Mouse (Mus musculus) liver, embryonic 14.5 days (tissue): Measurements from ENCODE around the gene Erf. TPM values are rescaled to one million over a fixed set of nuclear protein-coding genes. Genes with fewer than 3 reads are reported as not detected.
A peak's percentile ranks its signal among the peaks of the same experiment; 100 is the strongest.

Source experiments
- ATAC-seq: fragments of 200-750 bp; cut with Nextera tagmentation; 2 replicates; pipeline ENCODE4 v1.8.0; 2017; ENCODE audit warnings: moderate number of reproducible peaks, mild to moderate bottlenecking, moderate library complexity; ENCODE audit not compliant: insufficient read depth
- DNase-seq, 3 experiments: peaks; one replicate each; pipeline ENCODE4 v3.0.0-alpha.2; 2012 to 2013; ENCODE audit warnings: low read depth in 3 of 3, low spot score in 3 of 3
- H3K27ac ChIP-seq: fragments of 300-500 bp; sonication (generic); 2 replicates; pipeline ENCODE4 v1.5.1; 2014; ENCODE audit warnings: moderate library complexity, mild to moderate bottlenecking, control low read depth, inconsistent platforms
- H3K27me3 ChIP-seq: fragments of 300-500 bp; sonication (generic); 2 replicates; pipeline ENCODE4 v1.6.1; 2014; ENCODE audit warnings: mild to moderate bottlenecking, low read length, moderate library complexity; ENCODE audit not compliant: control insufficient read depth, insufficient read depth
- H3K36me3 ChIP-seq: fragments of 300-500 bp; sonication (generic); replicated peaks from 2 replicates; pipeline ENCODE4 v1.6.1; 2014; ENCODE audit warnings: low read depth; ENCODE audit not compliant: control insufficient read depth, insufficient read depth
- H3K4me1 ChIP-seq, 2 experiments: fragments of 200-500 bp in 1 of 2; fragments of 300-500 bp in 1 of 2; sonication (generic) in 1 of 2; replicated peaks; 2 replicates each; pipeline ENCODE4 v1.6.1; 2012 to 2014; ENCODE audit warnings: antibody characterized with exemption in 1 of 2, inconsistent platforms in 1 of 2, low read length in 1 of 2; ENCODE audit not compliant: control insufficient read depth in 2 of 2, insufficient read depth in 2 of 2
- H3K4me2 ChIP-seq: fragments of 300-500 bp; sonication (generic); 2 replicates; pipeline ENCODE4 v1.6.1; 2014; ENCODE audit warnings: low read depth, mild to moderate bottlenecking, control low read depth, moderate library complexity
- H3K4me3 ChIP-seq, 2 experiments: fragments of 200-500 bp in 1 of 2; fragments of 300-500 bp in 1 of 2; sonication (generic) in 1 of 2; 2 replicates each; pipeline ENCODE4 v1.5.1; 2012 to 2014; ENCODE audit warnings: low read depth in 2 of 2, low read length in 2 of 2, mild to moderate bottlenecking in 2 of 2, control low read depth in 1 of 2, inconsistent platforms in 1 of 2, moderate library complexity in 1 of 2; ENCODE audit not compliant: insufficient read depth in 1 of 2
- H3K9ac ChIP-seq: fragments of 300-500 bp; sonication (generic); replicated peaks from 2 replicates; pipeline ENCODE4 v1.6.1; 2014; ENCODE audit warnings: mild to moderate bottlenecking, control low read depth, moderate library complexity
- H3K9me3 ChIP-seq: fragments of 300-500 bp; sonication (generic); 2 replicates; pipeline ENCODE4 v1.6.1; 2016; ENCODE audit warnings: low read length, mixed read lengths; ENCODE audit not compliant: control insufficient read depth
- CTCF ChIP-seq: IDR thresholded peaks from 2 replicates; pipeline ENCODE4 v1.5.1; 2016; ENCODE audit warnings: antibody characterized with exemption, low read depth, control low read depth
- EP300 ChIP-seq: IDR thresholded peaks from 2 replicates; pipeline ENCODE4 v1.6.1; 2016; ENCODE audit warnings: antibody characterized with exemption, low read depth
- WGBS: fragments of 180-500 bp; shearing (Covaris S2); extraction: QIAGEN DNeasy Blood & Tissue Kit; methylation state at CpG from one replicate; pipeline ENCODE4 v1.1.7; 2014; ENCODE audit not compliant: insufficient replicate concordance; 5-methylcytosine and 5-hydroxymethylcytosine counted together
- polyA plus RNA-seq, 2 experiments: library from polyadenylated mRNA; depleted of rRNA in 1 of 2; stranded (reverse) in 1 of 2; unstranded in 1 of 2; fragments of >200 nt; fragmentation: Nextera tagmentation in 1 of 2; extraction: Ambion mirVana in 1 of 2; gene quantifications; 2 replicates each; pipeline versions ENCODE4 v1.2.1 to v1.2.3; 2012 to 2014

Gene Erf
- polyA plus RNA-seq, 2 experiments = 5.1 to 8.5 TPM

- H3K9me3 ChIP-seq = no peaks in the 10 kb centered on the region
- H3K27me3 ChIP-seq = no peaks in the 10 kb centered on the region
- H3K4me2 ChIP-seq = no peak overlapping the region
- WGBS = 93% methylated on average over 2 of the region's 2 CpGs
- ATAC-seq (no peak), DNase-seq (no peak)
- 0 out of 2 replicates have a peak overlapping the region, but pooled peaks have one; percentile 13 for H3K9ac ChIP-seq
- no peak overlapping the region for H3K27ac ChIP-seq
- H3K4me3 ChIP-seq = no peak overlapping the region
- peaks cover 20 to 29% of the 10 kb centered on the region in 2 experiments for H3K4me1 ChIP-seq
- no peak for TF ChIP-seq CTCF
- no peak for TF ChIP-seq EP300
- peaks cover 84% of the 10 kb centered on the region for H3K36me3 ChIP-seq
These were observed 36.4 kb downstream of the Erf start for GRCm38 (mm10) chr7:25214172-25214571.

GRCm38 (mm10) chr7:25213099-25213498 lies 37.5 kb downstream of the Erf start:
- 21% methylated on average over 3 of the region's 3 CpGs for WGBS
- no peak for ATAC-seq
- Histone ChIP-seq H3K4me2 (no peak overlapping the region), H3K9ac (no peak overlapping the region; the same call in 1 of the 2 replicates), H3K27me3 (no peaks in the 10 kb centered on the region), H3K27ac (no peak overlapping the region), H3K9me3 (no peaks in the 10 kb centered on the region), H3K4me1 (peaks cover 26 to 37% of the 10 kb centered on the region in 2 experiments), H3K4me3 (no peak overlapping the region), H3K36me3 (peaks cover 91% of the 10 kb centered on the region)
- TF ChIP-seq EP300 = no peak
- TF ChIP-seq CTCF = no peak
- no peak for DNase-seq

DNA sequence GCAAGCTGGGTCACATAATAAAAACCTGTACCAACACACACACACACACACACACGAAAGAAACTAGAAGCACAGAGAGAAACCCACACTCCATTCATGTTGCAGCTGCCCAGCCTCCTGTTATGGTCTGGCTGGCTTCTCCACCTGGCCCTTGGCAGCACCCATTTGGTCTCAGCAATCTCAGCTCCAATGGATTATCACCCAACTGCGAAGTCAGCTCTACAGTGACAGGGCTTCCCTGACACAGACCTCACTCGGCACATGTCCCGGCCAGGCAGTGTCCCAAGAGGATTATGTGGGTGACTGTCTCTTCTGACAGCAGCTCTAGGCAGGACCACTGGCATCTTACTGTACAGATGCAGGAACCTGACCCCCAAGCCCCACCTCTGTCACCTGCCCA lies 40.1 kb downstream of the Erf start:
- Histone ChIP-seq H3K4me1 (peaks cover 17 to 33% of the 10 kb centered on the region in 2 experiments), H3K27ac (peak overlapping the region; percentile 69; the same call in 1 of the 2 replicates), H3K4me2 (peak overlapping the region; percentile 73), H3K27me3 (no peaks in the 10 kb centered on the region), H3K36me3 (peaks cover 92% of the 10 kb centered on the region), H3K9me3 (no peaks in the 10 kb centered on the region), H3K9ac (0 out of 2 replicates have a peak overlapping the region, but pooled peaks have one; percentile 25), H3K4me3 (0 out of 4 replicates have a peak overlapping the region, but pooled peaks of 1 of the 2 experiments have one; percentile 43)
- TF ChIP-seq CTCF (no peak), EP300 (no peak)
- ATAC-seq (no peak), DNase-seq (no peak)
- WGBS = 93% methylated on average over 4 of the region's 4 CpGs

DNA sequence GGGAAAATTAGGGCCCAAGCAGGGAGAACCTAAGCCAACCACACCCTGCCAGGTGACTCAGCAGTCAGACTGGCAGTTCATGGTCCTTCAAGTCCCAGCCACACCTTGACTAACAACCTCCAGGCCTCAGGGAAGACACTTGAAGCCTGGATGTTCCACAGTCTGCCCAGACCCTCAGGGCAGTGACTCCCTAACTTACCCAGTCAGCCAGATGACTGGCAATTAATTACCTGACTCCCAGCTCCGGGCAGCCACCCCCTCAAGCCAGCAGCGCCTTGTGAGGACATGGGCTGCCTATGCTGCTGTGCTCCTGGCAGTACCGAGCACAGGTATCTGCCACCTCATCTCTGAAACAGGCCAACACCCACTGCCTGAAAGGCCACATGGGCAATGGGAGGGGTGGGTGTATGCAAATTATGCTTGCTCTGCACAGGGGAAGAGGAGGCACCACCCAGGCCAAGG lies 41.4 kb downstream of the Erf start:
- 47% methylated on average over 3 of the region's 3 CpGs for WGBS
- Histone ChIP-seq H3K4me2 (peak overlapping the region; percentile 73), H3K9ac (peak overlapping the region; percentile 58), H3K4me3 (peak overlapping the region; percentile 32 to 43), H3K4me1 (peaks cover 17 to 33% of the 10 kb centered on the region in 2 experiments), H3K27me3 (no peaks in the 10 kb centered on the region), H3K36me3 (peaks cover 92% of the 10 kb centered on the region), H3K27ac (peak overlapping the region; percentile 69), H3K9me3 (no peaks in the 10 kb centered on the region)
- ATAC-seq (peak; percentile 88), DNase-seq (peak; percentile 58 to 75 (median 63))
- TF ChIP-seq CTCF = no peak
- no peak for TF ChIP-seq EP300

DNA sequence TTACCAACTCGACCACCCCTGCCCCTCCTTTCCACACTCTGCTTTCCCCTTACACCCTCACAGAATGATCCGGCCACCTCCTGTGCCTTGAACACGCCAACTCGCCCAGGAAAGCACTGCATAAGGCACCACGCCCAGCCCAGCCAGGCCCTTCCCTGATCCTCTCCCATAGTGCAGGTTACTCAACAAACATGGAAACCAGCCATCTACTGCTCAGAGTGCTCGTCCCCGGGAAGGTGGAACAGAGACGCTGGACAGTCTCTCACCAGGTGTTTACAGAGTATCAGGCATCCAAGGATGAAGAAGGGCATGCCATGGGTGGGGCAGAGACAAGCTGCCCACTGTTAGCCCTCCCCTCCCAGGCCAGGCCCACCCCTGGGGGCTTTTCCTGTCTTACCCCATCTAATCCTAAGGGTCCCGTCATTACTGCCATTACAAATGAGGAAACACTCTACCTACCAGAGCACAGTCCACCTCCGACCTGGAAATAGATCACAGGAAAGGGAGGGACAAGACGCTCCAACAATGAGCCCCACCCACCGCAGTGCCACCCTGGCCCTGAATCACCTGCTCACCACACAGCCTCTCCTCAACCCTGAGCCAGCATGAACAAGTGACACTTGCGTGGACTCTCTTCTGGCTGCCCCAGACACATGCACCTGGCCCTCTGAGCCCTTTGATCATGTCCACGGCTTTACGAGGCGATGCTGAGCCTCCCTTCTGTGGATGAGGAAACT lies 44.3 kb downstream of the Erf start:
- H3K4me2 ChIP-seq = no peak overlapping the region
- no peaks in the 10 kb centered on the region for H3K27me3 ChIP-seq
- H3K9me3 ChIP-seq = no peaks in the 10 kb centered on the region
- H3K9ac ChIP-seq = no peak overlapping the region
- TF ChIP-seq EP300 (no peak), CTCF (no peak)
- peaks cover 17 to 30% of the 10 kb centered on the region in 2 experiments for H3K4me1 ChIP-seq
- WGBS = 74% methylated on average over 16 of the region's 16 CpGs
- no peak overlapping the region for H3K4me3 ChIP-seq
- ATAC-seq = no peak
- peaks cover 89% of the 10 kb centered on the region for H3K36me3 ChIP-seq
- DNase-seq = no peak
- no peak overlapping the region for H3K27ac ChIP-seq
